Mouse (Mus musculus) E14TG2a.4 (cell line): ENCODE data around the gene Olah.

Experiments
- CTCF ChIP-seq: conservative IDR thresholded peaks from 2 replicates; pipeline ENCODE4 v1.5.1; 2014; ENCODE audit warnings: low read length
- NANOG ChIP-seq: IDR thresholded peaks from 2 replicates; pipeline ENCODE4 v1.6.1; 2014; ENCODE audit warnings: borderline replicate concordance, low read length, mixed read lengths
- POU5F1 ChIP-seq: IDR thresholded peaks from 2 replicates; pipeline ENCODE4 v1.6.1; 2014; ENCODE audit warnings: low read length, borderline replicate concordance

GRCm38 (mm10) chr2:3414241-3414640, 17.2 kb upstream of the Olah start:
- TF ChIP-seq CTCF: peak; percentile 88
- TF ChIP-seq NANOG: no peak
- TF ChIP-seq POU5F1: no peak
